Mouse (Mus musculus) retina, postnatal 7 days (tissue): Measurements from ENCODE around the gene Gm13871.
"Not testable (repeated sequence)": the region's sequence is repeated elsewhere in the genome, so short reads cannot be mapped to it uniquely, and the experiment has no call there.

Source experiments
- DNase-seq: peaks from one replicate; pipeline ENCODE4 v3.0.0-alpha.2; 2012; ENCODE audit warnings: low read depth, low spot score

Gene Gm13871

DNA sequence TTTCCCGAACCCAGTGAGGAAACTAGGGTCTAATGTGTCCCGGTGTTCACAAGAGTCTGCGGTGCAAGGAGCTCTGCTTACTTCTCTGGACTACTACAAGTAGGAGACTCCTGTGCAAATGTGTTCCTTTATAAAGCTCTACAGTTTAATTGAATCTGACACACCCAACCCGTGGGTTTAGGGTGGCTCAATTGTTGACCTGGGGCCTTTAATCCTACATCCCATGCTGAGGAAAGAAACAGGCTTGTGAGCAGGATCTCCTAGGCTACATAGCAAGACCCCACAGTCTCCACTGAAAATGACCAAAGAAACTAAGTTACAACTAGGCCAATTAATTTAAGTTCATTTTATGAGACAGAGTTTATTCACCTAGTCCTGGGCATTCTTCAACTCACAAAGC lies at the start of gene Gm13871:
Gene Gm13871, minus strand, starts transcription at position 101 of the 400 bp plus-strand sequence.
- not testable (repeated sequence) for DNase-seq

DNA sequence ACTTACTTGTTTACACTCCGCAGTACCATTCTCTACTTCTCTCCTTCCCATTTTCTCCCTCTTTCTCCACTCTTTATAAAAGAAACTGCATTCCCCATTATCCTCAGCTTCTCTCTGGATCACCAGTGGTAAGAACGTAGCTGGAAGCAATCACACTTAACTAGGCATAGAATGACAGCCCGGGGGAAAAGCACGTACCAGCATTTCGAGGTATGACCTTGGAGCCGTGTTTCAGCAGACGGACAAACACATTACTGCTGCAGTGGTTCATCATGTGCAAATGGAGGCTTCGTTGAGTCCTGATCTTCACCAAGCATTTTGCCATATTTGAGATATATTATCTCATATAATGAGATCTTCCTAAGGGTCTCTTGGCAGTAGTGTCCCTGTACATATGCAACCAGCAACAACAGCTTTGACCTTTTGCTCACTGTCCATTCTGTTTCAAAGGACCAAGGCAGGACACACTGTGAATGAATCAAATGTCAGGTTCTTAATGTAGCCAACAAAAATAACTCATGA lies 44.7 kb upstream of the Gm13871 start, which contains the start of gene 2310002L09Rik:
Gene 2310002L09Rik, minus strand, starts transcription at position 472 of the 522 bp plus-strand sequence.
- DNase-seq: no peak

DNA sequence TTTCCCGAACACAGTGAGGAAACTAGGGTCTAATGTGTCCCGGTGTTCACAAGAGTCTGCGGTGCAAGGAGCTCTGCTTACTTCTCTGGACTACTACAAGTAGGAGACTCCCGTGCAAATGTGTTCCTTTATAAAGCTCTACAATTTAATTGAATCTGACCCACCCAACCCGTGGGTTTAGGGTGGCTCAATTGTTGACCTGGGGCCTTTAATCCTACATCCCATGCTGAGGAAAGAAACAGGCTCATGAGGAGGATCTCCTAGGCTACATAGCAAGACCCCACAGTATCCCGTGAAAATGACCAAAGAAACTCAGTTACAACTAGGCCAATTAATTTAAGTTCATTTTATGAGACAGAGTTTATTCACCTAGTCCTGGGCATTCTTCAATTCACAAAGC lies 14.9 kb upstream of the Gm13871 start, which contains the start of gene Gm11756:
Gene Gm11756, minus strand, starts transcription at position 101 of the 400 bp plus-strand sequence.
- DNase-seq: not testable (repeated sequence)

DNA sequence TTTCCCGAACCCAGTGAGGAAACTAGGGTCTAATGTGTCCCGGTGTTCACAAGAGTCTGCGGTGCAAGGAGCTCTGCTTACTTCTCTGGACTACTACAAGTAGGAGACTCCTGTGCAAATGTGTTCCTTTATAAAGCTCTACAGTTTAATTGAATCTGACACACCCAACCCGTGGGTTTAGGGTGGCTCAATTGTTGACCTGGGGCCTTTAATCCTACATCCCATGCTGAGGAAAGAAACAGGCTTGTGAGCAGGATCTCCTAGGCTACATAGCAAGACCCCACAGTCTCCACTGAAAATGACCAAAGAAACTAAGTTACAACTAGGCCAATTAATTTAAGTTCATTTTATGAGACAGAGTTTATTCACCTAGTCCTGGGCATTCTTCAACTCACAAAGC lies 14.7 kb downstream of the Gm13871 start, which contains the start of gene Gm11757:
Gene Gm11757, minus strand, starts transcription at position 101 of the 400 bp plus-strand sequence.
- DNase-seq: not testable (repeated sequence)

DNA sequence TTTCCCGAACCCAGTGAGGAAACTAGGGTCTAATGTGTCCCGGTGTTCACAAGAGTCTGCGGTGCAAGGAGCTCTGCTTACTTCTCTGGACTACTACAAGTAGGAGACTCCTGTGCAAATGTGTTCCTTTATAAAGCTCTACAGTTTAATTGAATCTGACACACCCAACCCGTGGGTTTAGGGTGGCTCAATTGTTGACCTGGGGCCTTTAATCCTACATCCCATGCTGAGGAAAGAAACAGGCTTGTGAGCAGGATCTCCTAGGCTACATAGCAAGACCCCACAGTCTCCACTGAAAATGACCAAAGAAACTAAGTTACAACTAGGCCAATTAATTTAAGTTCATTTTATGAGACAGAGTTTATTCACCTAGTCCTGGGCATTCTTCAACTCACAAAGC lies 29.6 kb downstream of the Gm13871 start, which contains the start of gene Gm11758:
Gene Gm11758, minus strand, starts transcription at position 101 of the 400 bp plus-strand sequence.
- not testable (repeated sequence) for DNase-seq
